17 mouse cellular contexts compared by ENCODE assay signal in genomic region chr6:55249263-55249662, GRCm38 (mm10). TPM values are rescaled to one million over a fixed set of nuclear protein-coding genes. Genes with fewer than 3 reads are reported as not detected.
A peak's percentile ranks its signal among the peaks of the same experiment; 100 is the strongest.
DNase-seq lines count a peak whose midpoint lies in the region; ATAC-seq and TF ChIP-seq lines count a peak whose summit lies in the region.
"Had no signal": no experiment of that assay in that cellular context is flagged by ENCODE, and none has a peak within 500 bp of the region (broad histone marks: within the 10 kb centered on the region; RNA-seq: fewer than 3 reads in every experiment).

No protein-coding gene starts in this region.

- no peak for TF ChIP-seq EP300 in lung, postnatal 0 days (IDR thresholded peaks at IDR 0.05)

- intact Hi-C loops in left cerebral cortex, postnatal 25 days (cut with DNase I) = no loop called here

- TF ChIP-seq CTCF in intestine, postnatal 0 days (IDR thresholded peaks at IDR 0.05; ENCODE audit: low read depth) = peak; percentile 48
- peak; percentile 46 for TF ChIP-seq CTCF in lung, postnatal 0 days (IDR thresholded peaks at IDR 0.05)

- no peak for ATAC-seq in intestine, postnatal 0 days
- ATAC-seq in intestine, embryonic 16.5 days = no peak
- no peak for ATAC-seq in lung, postnatal 0 days
- ATAC-seq in megakaryocyte progenitor cell, adult 5-6 weeks (replicated peaks; ENCODE audit: poor library complexity) = 0 out of 2 replicates have a peak, but pooled peaks have one; percentile 42

- H3K4me1 ChIP-seq in intestine, postnatal 0 days (replicated peaks; ENCODE audit: control insufficient read depth, insufficient read depth, low read length) = no peaks in the 10 kb centered on the region
- no peaks in the 10 kb centered on the region for H3K4me1 ChIP-seq in intestine, embryonic 16.5 days (ENCODE audit: control insufficient read depth, insufficient read depth, low read length)
- H3K4me1 ChIP-seq in lung, postnatal 0 days (ENCODE audit: insufficient read depth, low read depth, low read length) = peaks cover 10% of the 10 kb centered on the region; the same call in 1 of the 2 replicates
- H3K4me1 ChIP-seq: hindbrain, embryonic 13.5 days; limb, embryonic 12.5 days; midbrain, embryonic 12.5 days had no signal

- H3K36me3 ChIP-seq in intestine, postnatal 0 days (ENCODE audit: control insufficient read depth, insufficient read depth) = no peaks in the 10 kb centered on the region
- no peaks in the 10 kb centered on the region for H3K36me3 ChIP-seq in intestine, embryonic 16.5 days (ENCODE audit: control insufficient read depth, insufficient read depth, low read length)
- no peaks in the 10 kb centered on the region for H3K36me3 ChIP-seq in lung, postnatal 0 days (ENCODE audit: insufficient read depth, low read length)
- H3K36me3 ChIP-seq: hindbrain, embryonic 13.5 days had no signal

- 85% methylated on average over 9 of the region's 9 CpGs for WGBS in intestine, postnatal 0 days
- 85% methylated on average over 9 of the region's 9 CpGs for WGBS in intestine, embryonic 16.5 days
- 88% methylated on average over 9 of the region's 9 CpGs for WGBS in lung, postnatal 0 days

- H3K27me3 ChIP-seq in intestine, postnatal 0 days (replicated peaks; ENCODE audit: control insufficient read depth, insufficient read depth, low read length) = no peaks in the 10 kb centered on the region
- no peaks in the 10 kb centered on the region for H3K27me3 ChIP-seq in intestine, embryonic 16.5 days (replicated peaks; ENCODE audit: control insufficient read depth, insufficient read depth, low read length)
- H3K27me3 ChIP-seq in lung, postnatal 0 days (replicated peaks; ENCODE audit: insufficient read depth, low read length) = no peaks in the 10 kb centered on the region
- H3K27me3 ChIP-seq: embryonic facial prominence, embryonic 12.5 days; hindbrain, embryonic 13.5 days; limb, embryonic 12.5 days; midbrain, embryonic 12.5 days had no signal

- no peak overlapping the region for H3K4me3 ChIP-seq in intestine, postnatal 0 days (ENCODE audit: low read depth, low read length)
- H3K4me3 ChIP-seq in intestine, embryonic 16.5 days (ENCODE audit: low read length) = no peak overlapping the region
- H3K4me3 ChIP-seq in lung, postnatal 0 days (ENCODE audit: low read depth, low read length) = no peak overlapping the region
- H3K4me3 ChIP-seq: embryonic facial prominence, embryonic 12.5 days; forebrain, embryonic 10.5 days; hindbrain, embryonic 13.5 days; limb, embryonic 12.5 days; midbrain, embryonic 12.5 days had no signal

- no peak overlapping the region for H3K9ac ChIP-seq in intestine, postnatal 0 days (ENCODE audit: low read depth, low read length)
- H3K9ac ChIP-seq in intestine, embryonic 16.5 days (ENCODE audit: low read depth, low read length) = no peak overlapping the region
- H3K9ac ChIP-seq in lung, postnatal 0 days (replicated peaks; ENCODE audit: low read depth) = no peak overlapping the region
- H3K9ac ChIP-seq: embryonic facial prominence, embryonic 12.5 days; hindbrain, embryonic 13.5 days; limb, embryonic 12.5 days; midbrain, embryonic 12.5 days had no signal

- no peak overlapping the region for H3K4me2 ChIP-seq in intestine, postnatal 0 days (replicated peaks; ENCODE audit: low read depth)
- H3K4me2 ChIP-seq in intestine, embryonic 16.5 days (ENCODE audit: low read depth, low read length) = no peak overlapping the region
- H3K4me2 ChIP-seq in lung, postnatal 0 days (replicated peaks; ENCODE audit: low read depth, low read length) = no peak overlapping the region
- H3K4me2 ChIP-seq: embryonic facial prominence, embryonic 12.5 days; hindbrain, embryonic 13.5 days; limb, embryonic 12.5 days; midbrain, embryonic 12.5 days had no signal

- no peaks in the 10 kb centered on the region for H3K9me3 ChIP-seq in intestine, postnatal 0 days (ENCODE audit: control insufficient read depth)
- H3K9me3 ChIP-seq in intestine, embryonic 16.5 days (ENCODE audit: control insufficient read depth, low read length) = no peaks in the 10 kb centered on the region
- H3K9me3 ChIP-seq in lung, postnatal 0 days (ENCODE audit: low read length) = no peaks in the 10 kb centered on the region
- H3K9me3 ChIP-seq: embryonic facial prominence, embryonic 12.5 days; forebrain, embryonic 10.5 days; hindbrain, embryonic 13.5 days; limb, embryonic 12.5 days; midbrain, embryonic 12.5 days had no signal

- H3K27ac ChIP-seq in intestine, postnatal 0 days (ENCODE audit: low read depth, low read length) = no peak overlapping the region
- H3K27ac ChIP-seq in intestine, embryonic 16.5 days (ENCODE audit: low read length) = no peak overlapping the region
- no peak overlapping the region for H3K27ac ChIP-seq in lung, postnatal 0 days (ENCODE audit: low read length)
- H3K27ac ChIP-seq: embryonic facial prominence, embryonic 12.5 days; forebrain, embryonic 10.5 days; hindbrain, embryonic 13.5 days; limb, embryonic 12.5 days; midbrain, embryonic 12.5 days had no signal

- DNase-seq in lung, postnatal 0 days (ENCODE audit: low spot score) = no peak
- no peak for DNase-seq in lung, postnatal 25 days (ENCODE audit: low spot score)
- peak; percentile 24 for DNase-seq in ES-CJ7 (ENCODE audit: low read depth, low spot score)
- no peak for DNase-seq in left cerebral cortex, postnatal 25 days (ENCODE audit: low spot score in 2 of 2)
- DNase-seq: cerebellum, adult 11 months; kidney, adult 8-10 months; lung, postnatal 10 days; right cerebral cortex, adult 18-20 months; thymus, adult 18-20 months had no signal

RNA-seq across cellular contexts. Expression of gene Mindy4, which starts 46.1 kb away (rescaled TPM):
- polyA plus RNA-seq in intestine, postnatal 0 days (2015; fragmentation: Nextera tagmentation; extraction: Ambion mirVana) = 2.1 and 2.3 TPM in 2 replicates
- 5.8 and 6.4 TPM in 2 replicates for polyA plus RNA-seq in intestine, embryonic 16.5 days (2015; fragmentation: Nextera tagmentation; extraction: Ambion mirVana)
- 14.4 and 15.5 TPM in 2 replicates for polyA plus RNA-seq in lung, postnatal 0 days (2015; fragmentation: Nextera tagmentation; extraction: Ambion mirVana)
- total RNA-seq in megakaryocyte progenitor cell, adult 5-6 weeks (2015) = 2.0 and 3.0 TPM in 2 replicates
- 4.6 and 5.7 TPM in 2 replicates for total RNA-seq in megakaryocyte progenitor cell, adult 5-6 weeks (2017)
- total RNA-seq in left cerebral cortex, postnatal 25 days (2021) = 10 to 100 TPM; 12.6 to 13.0 TPM
